Mouse (Mus musculus): ENCODE measurements around the gene Psmd11. TPM values are rescaled to one million over a fixed set of nuclear protein-coding genes. Genes with fewer than 3 reads are reported as not detected.
"Not testable (repeated sequence)": the region's sequence is repeated elsewhere in the genome, so short reads cannot be mapped to it uniquely, and the experiment has no call there.

Psmd11 gene
- polyA plus RNA-seq (2015; fragmentation: Nextera tagmentation; extraction: Ambion mirVana), result 300 and 311 TPM in 2 replicates

GRCm38 (mm10) chr11:80428381-80429008, at the start of gene Psmd11:
TSS of gene Psmd11 (plus strand) at chr11:80428615.
- Histone ChIP-seq H3K4me1 (peaks cover 7% of the 10 kb centered on the region), H3K4me2 (peak within 1 kb of the TSS; percentile 77), H3K27ac (peak within 1 kb of the TSS; percentile 78), H3K9me3 (no peaks in the 10 kb centered on the region), H3K4me3 (peak within 1 kb of the TSS; percentile 91), H3K36me3 (peaks cover 14% of the 10 kb centered on the region), H3K27me3 (no peaks in the 10 kb centered on the region), H3K9ac (peak within 1 kb of the TSS; percentile 95)
- WGBS, result 0% methylated on average over 45 of the region's 58 CpGs
- ATAC-seq (ENCODE audit: borderline replicate concordance, extremely low read depth, low FRiP score, low TSS enrichment), result peak; percentile 99

DNA sequence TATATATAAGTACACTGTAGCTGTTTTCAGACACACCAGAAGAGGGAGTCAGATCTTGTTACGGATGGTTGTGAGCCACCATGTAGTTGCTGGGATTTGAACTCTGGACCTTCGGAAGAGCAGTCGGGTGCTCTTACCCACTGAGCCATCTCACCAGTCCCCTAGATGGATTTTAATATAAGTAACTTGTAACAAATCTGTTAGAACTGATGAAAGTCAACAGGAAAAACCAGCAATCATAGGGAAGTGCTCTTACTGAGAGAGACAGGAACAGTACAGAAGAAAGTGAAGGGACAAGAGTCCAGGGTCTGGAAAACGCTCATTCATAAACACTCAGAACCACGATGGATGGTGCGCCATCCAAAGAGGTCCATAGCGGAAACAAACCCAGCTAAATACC, 49.2 kb upstream of the Psmd11 start:
- H3K4me2 ChIP-seq; H3K27ac ChIP-seq; H3K9me3 ChIP-seq; H3K4me3 ChIP-seq; H3K4me1 ChIP-seq; H3K9ac ChIP-seq; H3K36me3 ChIP-seq; ATAC-seq (ENCODE audit: borderline replicate concordance, extremely low read depth, low FRiP score, low TSS enrichment); H3K27me3 ChIP-seq: not testable (repeated sequence)
- WGBS, result 93% methylated on average over 7 of the region's 7 CpGs

GRCm38 (mm10) chr11:80382626-80383018, 45.8 kb upstream of the Psmd11 start:
- 1% methylated on average over 12 of the region's 12 CpGs for WGBS
- no peaks in the 10 kb centered on the region for H3K27me3 ChIP-seq
- H3K36me3 ChIP-seq, result peaks cover 13% of the 10 kb centered on the region
- peak overlapping the region; percentile 86 for H3K27ac ChIP-seq
- peaks cover 25% of the 10 kb centered on the region for H3K4me1 ChIP-seq
- peak overlapping the region; percentile 95 for H3K9ac ChIP-seq
- peak; percentile 32 for ATAC-seq (ENCODE audit: borderline replicate concordance, extremely low read depth, low FRiP score, low TSS enrichment)
- H3K4me2 ChIP-seq, result peak overlapping the region; percentile 67
- no peaks in the 10 kb centered on the region for H3K9me3 ChIP-seq
- H3K4me3 ChIP-seq, result peak overlapping the region; percentile 65

- peak; percentile 98 for ATAC-seq (ENCODE audit: borderline replicate concordance, extremely low read depth, low FRiP score, low TSS enrichment)
- no peaks in the 10 kb centered on the region for H3K9me3 ChIP-seq
- H3K36me3 ChIP-seq, result peaks cover 18% of the 10 kb centered on the region
- peaks cover 25% of the 10 kb centered on the region for H3K4me1 ChIP-seq
- H3K4me2 ChIP-seq, result peak within 1 kb of the TSS; percentile 79
- under 1% methylated on average over 33 of the region's 33 CpGs for WGBS
- H3K27me3 ChIP-seq, result no peaks in the 10 kb centered on the region
- peak within 1 kb of the TSS; percentile 65 for H3K4me3 ChIP-seq
- H3K9ac ChIP-seq, result peak within 1 kb of the TSS; percentile 95
- peak within 1 kb of the TSS; percentile 86 for H3K27ac ChIP-seq
These were observed 45.3 kb upstream of the Psmd11 start, which contains the start of gene Zfp207 for GRCm38 (mm10) chr11:80383019-80383625. TSS of gene Zfp207 (plus strand) at chr11:80383279.

DNA sequence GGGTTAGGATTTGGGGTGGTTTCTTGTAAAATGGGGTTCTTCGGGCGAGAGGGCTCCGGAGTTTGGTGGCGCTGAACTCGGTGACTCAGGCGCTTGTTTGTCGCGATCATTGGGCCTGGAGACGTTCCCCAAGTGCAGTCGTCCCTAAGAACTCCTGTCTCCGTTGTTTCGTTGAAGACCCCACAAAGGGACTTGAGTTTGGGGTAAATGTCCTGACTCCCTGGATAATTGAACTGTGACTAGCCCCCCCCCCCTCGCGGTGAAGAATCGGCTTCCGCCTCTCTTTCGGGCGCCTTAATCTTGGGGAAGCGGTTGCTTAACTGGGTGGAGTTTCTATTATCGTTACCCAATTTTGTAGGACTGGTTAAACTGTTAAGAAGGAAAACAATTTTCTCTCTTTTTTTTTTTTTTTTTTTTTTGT, 44.8 kb upstream of the Psmd11 start:
- H3K27me3 ChIP-seq, result no peaks in the 10 kb centered on the region
- peak overlapping the region; percentile 95 for H3K9ac ChIP-seq
- peaks cover 23% of the 10 kb centered on the region for H3K36me3 ChIP-seq
- peaks cover 25% of the 10 kb centered on the region for H3K4me1 ChIP-seq
- H3K9me3 ChIP-seq, result no peaks in the 10 kb centered on the region
- WGBS, result under 1% methylated on average over 20 of the region's 20 CpGs
- H3K4me2 ChIP-seq, result no peak overlapping the region; the same call in 1 of the 2 replicates
- no peak for ATAC-seq (ENCODE audit: borderline replicate concordance, extremely low read depth, low FRiP score, low TSS enrichment)
- H3K4me3 ChIP-seq, result peak overlapping the region; percentile 65
- H3K27ac ChIP-seq, result peak overlapping the region; percentile 86

DNA sequence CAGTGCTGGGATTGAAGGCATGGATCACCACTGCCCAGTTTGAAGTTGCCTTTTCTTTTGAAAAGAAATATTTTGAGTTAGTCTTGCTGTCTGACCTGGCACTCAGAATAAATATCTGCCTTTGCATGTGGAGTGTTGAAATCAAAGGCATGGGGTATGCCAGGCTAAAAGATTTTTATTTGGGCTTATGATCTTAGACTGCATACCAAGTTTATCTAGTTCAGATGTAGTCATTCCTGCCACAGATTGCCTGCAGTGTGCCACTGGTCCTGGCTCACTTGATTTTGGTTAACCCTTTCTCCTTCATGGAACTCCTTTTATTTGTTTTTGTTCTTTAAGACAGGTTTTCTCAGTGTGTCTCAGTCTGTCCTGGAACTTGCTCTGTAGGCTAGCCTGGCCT, 44.0 kb upstream of the Psmd11 start:
- peaks cover 30% of the 10 kb centered on the region for H3K36me3 ChIP-seq
- H3K27ac ChIP-seq, result no peak overlapping the region
- peak overlapping the region; percentile 52 for H3K9ac ChIP-seq
- peaks cover 25% of the 10 kb centered on the region for H3K4me1 ChIP-seq
- no peaks in the 10 kb centered on the region for H3K27me3 ChIP-seq
- H3K9me3 ChIP-seq, result no peaks in the 10 kb centered on the region
- ATAC-seq (ENCODE audit: borderline replicate concordance, extremely low read depth, low FRiP score, low TSS enrichment), result no peak
- H3K4me2 ChIP-seq, result peak overlapping the region; percentile 79
- peak overlapping the region; percentile 65 for H3K4me3 ChIP-seq

- Histone ChIP-seq H3K4me3 (peak overlapping the region; percentile 65), H3K27ac (no peak overlapping the region), H3K36me3 (peaks cover 32% of the 10 kb centered on the region), H3K9ac (peak overlapping the region; percentile 52), H3K9me3 (no peaks in the 10 kb centered on the region), H3K27me3 (no peaks in the 10 kb centered on the region), H3K4me2 (peak overlapping the region; percentile 79), H3K4me1 (peaks cover 25% of the 10 kb centered on the region)
- 26% methylated on average over 4 of the region's 4 CpGs for WGBS
- ATAC-seq (ENCODE audit: borderline replicate concordance, extremely low read depth, low FRiP score, low TSS enrichment), result no peak
These were observed 43.4 kb upstream of the Psmd11 start for GRCm38 (mm10) chr11:80385055-80385454.

- no peak for ATAC-seq (ENCODE audit: borderline replicate concordance, extremely low read depth, low FRiP score, low TSS enrichment)
- no peak overlapping the region for H3K27ac ChIP-seq
- no peaks in the 10 kb centered on the region for H3K9me3 ChIP-seq
- WGBS, result 71% methylated on average over 2 of the region's 2 CpGs
- H3K36me3 ChIP-seq, result peaks cover 44% of the 10 kb centered on the region
- H3K4me1 ChIP-seq, result peaks cover 25% of the 10 kb centered on the region
- no peaks in the 10 kb centered on the region for H3K27me3 ChIP-seq
- H3K9ac ChIP-seq, result no peak overlapping the region
- peak overlapping the region; percentile 79 for H3K4me2 ChIP-seq
- H3K4me3 ChIP-seq, result no peak overlapping the region
These were observed 41.6 kb upstream of the Psmd11 start for GRCm38 (mm10) chr11:80386790-80387189.

GRCm38 (mm10) chr11:80389885-80390284, 38.5 kb upstream of the Psmd11 start:
- peaks cover 63% of the 10 kb centered on the region for H3K36me3 ChIP-seq
- peaks cover 19% of the 10 kb centered on the region for H3K4me1 ChIP-seq
- no peaks in the 10 kb centered on the region for H3K9me3 ChIP-seq
- H3K27me3 ChIP-seq, result no peaks in the 10 kb centered on the region
- no peak overlapping the region for H3K4me2 ChIP-seq
- ATAC-seq (ENCODE audit: borderline replicate concordance, extremely low read depth, low FRiP score, low TSS enrichment), result no peak
- H3K4me3 ChIP-seq, result no peak overlapping the region
- H3K27ac ChIP-seq, result no peak overlapping the region
- WGBS, result 77% methylated on average over 1 of the region's 1 CpGs
- H3K9ac ChIP-seq, result no peak overlapping the region

DNA sequence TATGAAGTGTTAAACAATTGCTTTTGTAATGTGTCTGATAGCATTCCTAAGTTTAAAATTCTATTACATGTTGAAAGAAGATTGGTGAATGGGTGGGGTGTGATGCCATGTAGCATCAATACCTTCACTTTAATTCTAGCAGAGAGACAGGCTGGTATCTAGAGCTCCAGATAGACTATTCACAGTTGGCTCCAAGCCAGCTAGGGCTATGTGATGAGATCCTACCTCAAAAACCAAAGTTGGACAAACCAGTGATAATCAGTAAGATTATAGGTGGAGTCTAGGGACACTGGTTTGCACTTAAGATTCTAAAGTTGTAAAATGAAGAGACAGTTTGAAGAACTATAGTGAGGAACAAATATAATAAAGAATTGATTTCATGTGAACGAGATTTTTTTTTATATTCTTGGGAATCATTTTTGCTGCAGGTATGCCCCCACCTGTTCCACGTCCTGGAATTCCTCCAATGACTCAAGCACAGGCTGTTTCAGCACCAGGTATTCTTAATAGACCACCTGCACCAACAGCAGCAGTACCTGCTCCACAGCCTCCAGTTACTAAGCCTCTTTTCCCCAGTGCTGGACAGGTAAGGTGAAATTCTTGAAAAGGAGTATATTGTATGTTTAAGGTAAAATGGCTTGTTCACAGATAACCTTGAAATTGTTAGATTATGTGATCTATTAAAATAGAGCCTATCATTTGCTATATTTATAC, 36.9 kb upstream of the Psmd11 start:
- peaks cover 3% of the 10 kb centered on the region for H3K4me1 ChIP-seq
- no peaks in the 10 kb centered on the region for H3K9me3 ChIP-seq
- no peaks in the 10 kb centered on the region for H3K27me3 ChIP-seq
- H3K4me3 ChIP-seq, result no peak overlapping the region
- peaks cover 73% of the 10 kb centered on the region for H3K36me3 ChIP-seq
- H3K9ac ChIP-seq, result no peak overlapping the region
- no peak overlapping the region for H3K27ac ChIP-seq
- ATAC-seq (ENCODE audit: borderline replicate concordance, extremely low read depth, low FRiP score, low TSS enrichment), result no peak
- WGBS, result 88% methylated on average over 2 of the region's 2 CpGs
- H3K4me2 ChIP-seq, result no peak overlapping the region

DNA sequence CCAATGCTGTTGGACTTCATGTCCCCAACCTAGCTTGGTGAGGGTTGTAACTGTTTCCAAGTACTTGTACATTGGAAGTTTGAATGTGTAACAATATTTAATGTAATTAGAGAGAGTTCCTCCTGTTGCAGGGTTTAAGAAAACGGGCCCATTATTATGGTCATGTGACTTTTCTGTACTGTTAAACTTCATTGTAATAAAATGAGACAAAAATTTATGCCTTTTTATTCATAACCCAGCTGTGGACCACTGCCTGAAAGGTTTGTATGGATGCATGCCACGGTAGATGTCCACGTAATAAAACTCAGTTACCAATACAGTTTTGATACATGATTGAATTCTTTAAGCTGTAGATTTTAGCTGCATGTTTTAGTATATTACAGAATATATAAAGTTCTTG, 32.5 kb upstream of the Psmd11 start:
- peaks cover 76% of the 10 kb centered on the region for H3K36me3 ChIP-seq
- H3K4me2 ChIP-seq, result no peak overlapping the region
- no peak overlapping the region for H3K27ac ChIP-seq
- no peak for ATAC-seq (ENCODE audit: borderline replicate concordance, extremely low read depth, low FRiP score, low TSS enrichment)
- H3K9me3 ChIP-seq, result no peaks in the 10 kb centered on the region
- no peak overlapping the region for H3K9ac ChIP-seq
- H3K4me1 ChIP-seq, result no peaks in the 10 kb centered on the region
- WGBS, result 91% methylated on average over 3 of the region's 3 CpGs
- no peaks in the 10 kb centered on the region for H3K27me3 ChIP-seq
- no peak overlapping the region for H3K4me3 ChIP-seq

GRCm38 (mm10) chr11:80396617-80397016, 31.8 kb upstream of the Psmd11 start:
- 91% methylated on average over 4 of the region's 4 CpGs for WGBS
- H3K9me3 ChIP-seq, result no peaks in the 10 kb centered on the region
- no peak overlapping the region for H3K4me3 ChIP-seq
- no peaks in the 10 kb centered on the region for H3K27me3 ChIP-seq
- no peak overlapping the region for H3K27ac ChIP-seq
- H3K4me1 ChIP-seq, result no peaks in the 10 kb centered on the region
- no peak for ATAC-seq (ENCODE audit: borderline replicate concordance, extremely low read depth, low FRiP score, low TSS enrichment)
- peaks cover 74% of the 10 kb centered on the region for H3K36me3 ChIP-seq
- no peak overlapping the region for H3K4me2 ChIP-seq
- H3K9ac ChIP-seq, result no peak overlapping the region

Data from lung, embryonic 15.5 days (tissue).